Mouse (Mus musculus) embryonic facial prominence, embryonic 12.5 days (tissue): ENCODE measurements around the gene Stac3. TPM values are rescaled to one million over a fixed set of nuclear protein-coding genes. Genes with fewer than 3 reads are reported as not detected.
A peak's percentile ranks its signal among the peaks of the same experiment; 100 is the strongest.

ENCODE experiments used
- ATAC-seq: fragments of 200-750 bp; cut with Nextera tagmentation; 2 replicates; pipeline ENCODE4 v1.8.0; 2017; ENCODE audit not compliant: insufficient number of reproducible peaks, insufficient read depth, low FRiP score, low TSS enrichment
- H3K27ac ChIP-seq: fragments of 300-500 bp; sonication (generic); 2 replicates; pipeline ENCODE4 v1.5.1; 2016; ENCODE audit warnings: mild to moderate bottlenecking
- H3K27me3 ChIP-seq: fragments of 300-500 bp; sonication (generic); 2 replicates; pipeline ENCODE4 v1.6.1; 2016; ENCODE audit warnings: mild to moderate bottlenecking, moderate library complexity
- H3K36me3 ChIP-seq: fragments of 300-500 bp; sonication (generic); 2 replicates; pipeline ENCODE4 v1.6.1; 2016; ENCODE audit warnings: mild to moderate bottlenecking
- H3K4me1 ChIP-seq: fragments of 300-500 bp; sonication (generic); 2 replicates; pipeline ENCODE4 v1.6.1; 2016
- H3K4me2 ChIP-seq: fragments of 300-500 bp; sonication (generic); replicated peaks from 2 replicates; pipeline ENCODE4 v1.6.1; 2016; ENCODE audit warnings: mild to moderate bottlenecking, moderate library complexity
- H3K4me3 ChIP-seq: fragments of 300-500 bp; sonication (generic); 2 replicates; pipeline ENCODE4 v1.5.1; 2016; ENCODE audit warnings: mild to moderate bottlenecking
- H3K9ac ChIP-seq: fragments of 300-500 bp; sonication (generic); 2 replicates; pipeline ENCODE4 v1.6.1; 2016; ENCODE audit warnings: mild to moderate bottlenecking, moderate library complexity
- H3K9me3 ChIP-seq: fragments of 300-500 bp; sonication (generic); 2 replicates; pipeline ENCODE4 v1.6.1; 2016; ENCODE audit warnings: mild to moderate bottlenecking, moderate library complexity
- WGBS: fragments of 180-500 bp; shearing (Covaris S2); methylation state at CpG from one replicate; pipeline ENCODE4 v1.1.7; 2016; 5-methylcytosine and 5-hydroxymethylcytosine counted together
- polyA plus RNA-seq: library from polyadenylated mRNA; unstranded; fragments of >200 nt; fragmentation: Nextera tagmentation; extraction: Ambion mirVana; gene quantifications from 2 replicates; pipeline ENCODE4 v1.2.1, GENCODE M21; 2016

Gene Stac3
- polyA plus RNA-seq, 1 experiment from 2014 or later: 7.9 TPM

DNA sequence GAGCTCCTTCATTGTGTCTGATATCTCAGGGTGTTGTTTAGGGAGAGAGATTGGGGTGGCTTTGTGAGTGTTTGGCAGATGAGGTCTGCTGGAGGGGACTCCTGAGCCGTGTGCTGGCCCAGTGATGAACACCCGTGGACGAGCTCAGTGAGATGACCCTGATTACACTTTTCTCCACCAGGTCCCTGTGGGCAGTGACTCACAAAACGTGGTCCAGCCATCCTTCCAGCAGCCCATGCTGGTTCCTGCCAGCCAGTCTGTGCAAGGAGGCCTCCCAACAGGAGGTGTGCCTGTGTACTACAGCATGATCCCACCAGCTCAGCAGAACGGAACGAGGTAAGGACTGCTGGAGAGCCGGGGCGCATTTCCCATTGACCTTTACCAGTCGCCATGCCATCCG is 16.3 kb upstream of the Stac3 start:
- 90% methylated on average over 10 of the region's 10 CpGs for WGBS
- Histone ChIP-seq H3K4me3 (no peak overlapping the region), H3K9ac (no peak overlapping the region), H3K27ac (no peak overlapping the region), H3K27me3 (no peaks in the 10 kb centered on the region), H3K4me1 (0 out of 2 replicates have a peak, but pooled peaks cover under 1% of the 10 kb centered on the region), H3K4me2 (no peak overlapping the region), H3K9me3 (no peaks in the 10 kb centered on the region), H3K36me3 (peaks cover 63% of the 10 kb centered on the region)
- no peak for ATAC-seq

DNA sequence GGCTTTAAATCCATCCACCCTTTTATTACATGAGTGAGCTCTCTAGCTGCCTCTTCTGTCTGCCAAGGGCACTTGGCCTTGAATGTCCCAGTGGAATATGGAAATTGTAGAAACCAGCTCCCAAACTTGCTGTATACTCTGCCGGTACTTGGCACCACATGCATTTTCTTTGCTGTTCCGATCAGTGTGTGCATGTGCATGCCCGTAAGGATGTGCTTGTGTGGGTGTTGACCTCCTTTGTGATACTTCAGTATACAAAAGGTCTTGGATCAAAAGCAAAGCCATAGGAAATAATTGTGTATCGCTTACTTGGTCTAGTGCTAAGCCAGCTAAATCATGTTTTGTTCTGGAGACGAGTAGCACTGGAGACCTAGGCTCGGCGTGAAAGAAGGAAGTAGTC is 12.6 kb upstream of the Stac3 start:
- Histone ChIP-seq H3K36me3 (peaks cover 57% of the 10 kb centered on the region), H3K9me3 (no peaks in the 10 kb centered on the region), H3K4me1 (0 out of 2 replicates have a peak, but pooled peaks cover 7% of the 10 kb centered on the region), H3K9ac (no peak overlapping the region), H3K27me3 (no peaks in the 10 kb centered on the region), H3K4me2 (no peak overlapping the region), H3K4me3 (no peak overlapping the region), H3K27ac (no peak overlapping the region)
- no peak for ATAC-seq
- WGBS: 88% methylated on average over 7 of the region's 7 CpGs

DNA sequence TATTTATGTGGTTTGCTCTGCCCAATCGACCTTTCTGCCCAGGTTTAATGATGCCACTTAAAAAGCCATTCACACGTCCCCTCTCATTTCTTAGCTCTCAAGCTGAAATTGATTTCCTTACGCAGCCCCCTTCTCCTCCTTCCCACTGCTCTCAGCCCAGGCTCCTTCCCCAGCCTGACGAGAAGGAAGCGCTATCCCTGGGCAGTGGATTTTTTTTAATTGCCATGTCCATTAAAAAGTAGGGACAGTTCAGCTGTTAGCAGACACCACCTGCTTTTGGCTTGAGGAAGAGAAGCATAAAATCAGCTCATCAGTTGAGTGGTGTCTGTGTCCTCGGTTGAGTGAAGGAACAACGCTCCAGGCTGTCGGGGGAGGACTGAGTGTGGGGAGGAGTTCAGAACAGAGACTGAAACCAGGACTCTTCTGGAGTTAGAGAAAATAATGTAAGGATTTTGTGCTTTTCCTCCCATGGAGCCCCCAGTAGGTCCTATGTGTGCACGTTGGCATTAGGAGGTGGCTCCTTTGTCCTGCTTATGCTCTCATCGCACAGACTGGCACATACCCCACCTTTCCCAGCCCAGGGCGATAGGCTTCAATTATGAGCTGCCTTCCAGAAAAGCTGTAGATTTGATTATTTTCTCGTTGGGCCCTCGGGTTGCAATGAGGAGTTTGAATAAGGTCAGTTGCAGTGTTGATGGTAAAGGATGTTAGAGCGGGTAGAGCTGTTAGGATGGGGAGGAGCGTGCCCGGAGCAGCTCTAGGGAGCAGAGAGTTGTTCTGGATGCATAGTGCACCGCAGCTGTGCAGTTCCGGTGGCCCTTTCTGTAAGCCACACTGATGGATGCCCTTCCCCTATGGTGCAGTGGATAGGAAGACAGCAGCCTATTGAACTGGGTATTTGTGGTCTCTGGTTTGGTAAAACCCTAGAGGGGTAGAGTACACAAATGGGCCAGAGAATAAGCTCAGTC is 11.0 kb upstream of the Stac3 start:
- H3K9ac ChIP-seq: no peak overlapping the region
- 72% methylated on average over 18 of the region's 18 CpGs for WGBS
- H3K36me3 ChIP-seq: peaks cover 57% of the 10 kb centered on the region

DNA sequence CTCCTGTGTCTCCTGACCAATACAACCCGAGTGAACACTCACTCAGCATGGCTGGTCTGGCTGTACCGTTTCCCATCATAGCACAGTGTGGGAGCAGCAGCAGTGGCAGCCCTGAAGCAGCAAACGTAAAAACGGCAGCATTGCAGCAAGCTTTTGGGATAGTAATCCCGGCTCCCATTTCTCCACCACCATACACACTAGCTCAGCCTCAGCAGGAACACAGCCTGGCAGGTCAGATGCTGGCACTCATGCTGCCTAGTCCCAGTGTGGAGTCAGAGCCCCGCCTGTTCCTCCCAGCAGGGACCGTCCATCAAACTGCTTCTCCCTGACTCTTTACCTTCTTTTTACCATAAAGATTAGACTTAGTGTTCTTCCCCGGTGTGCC is 10.4 kb upstream of the Stac3 start:
- H3K9me3 ChIP-seq: no peaks in the 10 kb centered on the region
- no peak overlapping the region for H3K9ac ChIP-seq
- no peak for ATAC-seq
- H3K4me2 ChIP-seq: no peak overlapping the region
- H3K4me3 ChIP-seq: no peak overlapping the region
- peaks cover 59% of the 10 kb centered on the region for H3K36me3 ChIP-seq
- H3K27ac ChIP-seq: no peak overlapping the region
- H3K27me3 ChIP-seq: no peaks in the 10 kb centered on the region
- 67% methylated on average over 8 of the region's 8 CpGs for WGBS
- 0 out of 2 replicates have a peak, but pooled peaks cover 7% of the 10 kb centered on the region for H3K4me1 ChIP-seq

More for the DNA sequence above, 11.0 kb upstream of the Stac3 start:
- 0 out of 2 replicates have a peak, but pooled peaks cover 7% of the 10 kb centered on the region for H3K4me1 ChIP-seq
- H3K27ac ChIP-seq: peak overlapping the region; percentile 7; the same call in 1 of the 2 replicates
- no peaks in the 10 kb centered on the region for H3K27me3 ChIP-seq
- no peak for ATAC-seq
- H3K4me3 ChIP-seq: no peak overlapping the region
- no peaks in the 10 kb centered on the region for H3K9me3 ChIP-seq
- no peak overlapping the region for H3K4me2 ChIP-seq

GRCm38 (mm10) chr10:127492118-127492517 is 9.4 kb upstream of the Stac3 start:
- Histone ChIP-seq H3K9me3 (no peaks in the 10 kb centered on the region), H3K27ac (no peak overlapping the region), H3K9ac (no peak overlapping the region), H3K36me3 (peaks cover 68% of the 10 kb centered on the region), H3K4me3 (no peak overlapping the region), H3K27me3 (no peaks in the 10 kb centered on the region), H3K4me1 (0 out of 2 replicates have a peak, but pooled peaks cover 7% of the 10 kb centered on the region), H3K4me2 (no peak overlapping the region)
- 52% methylated on average over 3 of the region's 3 CpGs for WGBS
- ATAC-seq: no peak

- Histone ChIP-seq H3K27me3 (no peaks in the 10 kb centered on the region), H3K36me3 (peaks cover 81% of the 10 kb centered on the region), H3K27ac (no peak overlapping the region), H3K4me2 (no peak overlapping the region), H3K4me3 (no peak overlapping the region), H3K9me3 (no peaks in the 10 kb centered on the region), H3K9ac (no peak overlapping the region), H3K4me1 (no peaks in the 10 kb centered on the region)
- no peak for ATAC-seq
- WGBS: 95% methylated on average over 3 of the region's 3 CpGs
Observed at GRCm38 (mm10) chr10:127496156-127496555, 5.3 kb upstream of the Stac3 start.

DNA sequence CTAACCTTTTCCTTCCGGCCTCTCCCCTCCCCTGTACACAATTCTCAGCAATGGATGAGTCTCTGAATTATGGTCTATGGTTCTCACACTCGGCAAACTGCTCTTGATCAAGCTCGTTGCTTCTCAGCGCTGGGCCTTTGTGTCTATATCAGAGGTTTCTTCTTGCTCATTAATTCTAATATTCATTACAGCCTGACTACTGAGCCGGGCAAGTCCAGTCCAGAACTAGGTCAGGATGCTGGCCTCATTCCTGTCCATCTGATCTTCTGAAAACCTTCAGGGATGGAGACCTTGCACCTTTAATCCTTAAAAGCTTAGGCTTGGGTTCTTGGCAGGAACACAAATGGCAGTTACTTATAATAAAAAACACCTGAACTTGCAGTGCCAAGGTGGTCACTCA is 2.0 kb upstream of the Stac3 start:
- Histone ChIP-seq H3K9ac (no peak overlapping the region), H3K4me3 (no peak overlapping the region), H3K9me3 (no peaks in the 10 kb centered on the region), H3K27ac (no peak overlapping the region), H3K36me3 (peaks cover 55% of the 10 kb centered on the region), H3K27me3 (no peaks in the 10 kb centered on the region), H3K4me1 (no peaks in the 10 kb centered on the region), H3K4me2 (no peak overlapping the region)
- WGBS: 83% methylated on average over 5 of the region's 5 CpGs
- ATAC-seq: no peak

DNA sequence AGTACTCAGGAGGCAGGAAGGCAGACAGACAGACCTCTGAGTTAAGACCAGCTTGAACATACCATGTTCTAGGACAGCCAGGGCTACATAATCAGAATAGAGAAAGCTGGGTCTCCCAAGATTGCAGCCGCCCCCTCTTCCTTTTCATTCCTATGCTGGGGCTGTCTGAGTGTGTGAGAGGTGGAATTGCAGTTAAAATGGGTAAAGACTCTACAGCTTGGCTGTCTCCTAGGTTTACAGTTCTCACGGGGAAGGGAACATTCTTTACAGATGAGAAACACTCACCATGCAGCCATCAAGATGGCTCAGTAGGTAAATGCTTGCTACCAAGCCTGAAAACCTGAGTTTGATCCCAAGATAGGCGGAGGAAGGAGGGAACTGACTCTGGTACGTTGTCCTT is 1.4 kb upstream of the Stac3 start:
- Histone ChIP-seq H3K36me3 (peaks cover 50% of the 10 kb centered on the region), H3K4me2 (no peak overlapping the region), H3K27me3 (no peaks in the 10 kb centered on the region), H3K9me3 (no peaks in the 10 kb centered on the region), H3K9ac (no peak overlapping the region), H3K27ac (no peak overlapping the region), H3K4me3 (no peak overlapping the region), H3K4me1 (no peaks in the 10 kb centered on the region)
- ATAC-seq: no peak
- 84% methylated on average over 4 of the region's 4 CpGs for WGBS

- Histone ChIP-seq H3K27me3 (peaks cover 63% of the 10 kb centered on the region), H3K9ac (peak overlapping the region; percentile 5; the same call in 1 of the 2 replicates), H3K36me3 (no peaks in the 10 kb centered on the region), H3K9me3 (no peaks in the 10 kb centered on the region), H3K27ac (no peak overlapping the region), H3K4me1 (peaks cover 49% of the 10 kb centered on the region), H3K4me3 (no peak overlapping the region), H3K4me2 (peak overlapping the region; percentile 68)
- 4% methylated on average over 15 of the region's 15 CpGs for WGBS
- ATAC-seq: no peak
Observed at GRCm38 (mm10) chr10:127508239-127508638, 6.8 kb downstream of the Stac3 start.

- Histone ChIP-seq H3K4me3 (peak overlapping the region; percentile 35), H3K4me2 (peak overlapping the region; percentile 68), H3K9ac (peak overlapping the region; percentile 16; the same call in 1 of the 2 replicates), H3K27me3 (peaks cover 73% of the 10 kb centered on the region), H3K4me1 (peaks cover 59% of the 10 kb centered on the region), H3K36me3 (no peaks in the 10 kb centered on the region), H3K27ac (no peak overlapping the region), H3K9me3 (no peaks in the 10 kb centered on the region)
- peak; percentile 8; the same call in 1 of the 2 replicates for ATAC-seq
- WGBS: under 1% methylated on average over 35 of the region's 35 CpGs
Observed at GRCm38 (mm10) chr10:127509051-127509836, 7.8 kb downstream of the Stac3 start.

DNA sequence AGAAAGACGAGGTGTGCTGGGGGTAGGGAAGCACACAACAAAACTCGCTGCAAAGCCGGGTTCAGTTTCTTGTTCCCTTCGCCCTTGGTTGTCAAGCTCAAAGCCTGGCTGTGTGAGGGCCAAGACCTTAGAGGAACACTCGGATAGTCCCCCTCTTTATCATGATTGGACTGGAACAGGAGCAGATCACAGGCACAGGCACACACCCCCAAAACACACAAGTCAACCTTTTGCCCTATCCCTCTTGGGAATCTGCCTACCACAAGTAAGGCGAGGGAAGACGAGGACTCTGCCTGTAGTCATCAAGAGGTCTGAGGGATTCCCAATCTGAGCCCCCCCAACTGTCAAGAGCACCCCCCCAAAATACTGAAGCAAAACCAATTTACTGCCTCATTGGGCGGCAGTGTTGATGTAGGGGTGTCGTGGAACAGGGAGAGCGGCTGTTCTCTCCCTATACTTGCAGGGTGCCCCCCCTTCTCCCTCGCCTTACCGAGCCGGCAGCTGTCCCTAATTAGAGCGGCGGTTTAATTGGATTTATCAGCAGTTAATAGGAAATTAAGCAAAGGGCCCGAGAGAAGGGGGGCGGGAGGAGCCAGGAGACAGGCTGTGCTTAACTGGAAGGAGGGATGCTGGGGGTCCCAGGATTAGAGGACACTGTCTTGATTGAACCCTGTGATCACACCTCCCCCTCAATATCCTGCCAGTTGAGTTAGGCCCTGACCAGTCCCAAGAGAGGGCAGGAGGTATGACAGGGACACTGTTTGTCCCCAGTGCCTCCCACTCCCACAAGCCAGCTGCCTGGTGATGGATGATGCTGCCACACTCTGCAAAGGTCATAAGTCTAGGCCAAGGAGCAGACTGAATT is 8.6 kb downstream of the Stac3 start:
- Histone ChIP-seq H3K9me3 (no peaks in the 10 kb centered on the region), H3K27ac (no peak overlapping the region), H3K27me3 (peaks cover 81% of the 10 kb centered on the region), H3K36me3 (no peaks in the 10 kb centered on the region), H3K4me1 (peaks cover 60% of the 10 kb centered on the region), H3K4me3 (peak overlapping the region; percentile 35), H3K4me2 (peak overlapping the region; percentile 68), H3K9ac (no peak overlapping the region)
- no peak for ATAC-seq
- WGBS: 6% methylated on average over 17 of the region's 17 CpGs
